Mouse (Mus musculus): ENCODE results near the gene Rnf224.

DNA sequence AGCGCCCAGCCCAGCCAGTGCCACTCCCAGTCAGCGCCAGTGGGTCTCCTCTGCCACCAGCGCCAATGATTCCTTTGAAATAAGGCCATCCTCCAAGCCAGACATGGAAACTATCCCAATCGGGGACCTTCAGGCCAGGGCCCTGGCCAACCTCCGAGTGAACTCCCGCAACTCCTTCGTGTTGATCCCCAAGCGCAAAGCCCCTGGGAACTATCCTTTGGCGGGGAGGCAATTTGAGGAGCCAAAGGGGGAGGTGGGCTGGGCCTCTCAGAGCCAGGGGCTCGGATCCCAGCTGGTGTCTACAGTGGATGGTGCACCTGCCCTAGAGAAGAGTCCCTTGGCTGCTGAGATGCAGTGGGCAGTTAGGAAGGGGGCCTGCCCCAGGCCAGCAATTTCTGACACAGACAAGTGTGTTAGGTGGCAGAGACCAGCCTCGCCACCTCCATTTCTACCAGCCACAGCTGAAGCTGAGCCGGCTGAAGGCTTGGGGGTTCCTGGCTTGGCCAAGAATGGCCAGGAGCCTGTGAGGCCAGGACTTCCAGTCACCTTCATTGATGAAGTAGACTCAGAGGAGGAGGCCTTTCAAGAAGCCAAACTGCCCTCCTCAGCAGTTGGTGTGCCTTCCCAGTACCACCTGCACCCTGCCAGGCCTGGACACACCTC is 27.2 kb upstream of the Rnf224 start:
- TF ChIP-seq CTCF (IDR thresholded peaks at IDR 0.05; ENCODE audit: borderline replicate concordance, control insufficient read depth, extremely low read depth, insufficient read depth, low read length, poor library complexity) (no peak), POLR2A (IDR thresholded peaks at IDR 0.05; ENCODE audit: control insufficient read depth, extremely low read depth, insufficient read depth, low read length, poor library complexity) (no peak)
